Mouse (Mus musculus) heart, postnatal 36 days (tissue): Measurements from ENCODE around the gene Insm1. TPM values are rescaled to one million over a fixed set of nuclear protein-coding genes. Genes with fewer than 3 reads are reported as not detected.

Experiments used
- DNase-seq, 2 experiments: peaks; one replicate each; pipeline ENCODE4 v3.0.0; 2021 to 2022
- intact Hi-C: fragments of 180-260 bp; cut with DNase I; formaldehyde crosslinking; loops from one replicate; pipeline ENCODE4 v1.15.1; 2025
- total RNA-seq, 2 experiments: library from RNA; stranded (reverse); gene quantifications; 2 replicates each; pipeline ENCODE4 v1.2.3; 2021

Gene Insm1
- total RNA-seq, 2 experiments from 2014 or later, result not detected

- peak; percentile 29 to 33 for DNase-seq
- intact Hi-C loops, result no loop called here
Observed at GRCm38 (mm10) chr2:146258736-146259469, 37.2 kb downstream of the Insm1 start.

- no peak for DNase-seq
- intact Hi-C loops, result no loop called here
Observed at GRCm38 (mm10) chr2:146259787-146260560, 38.3 kb downstream of the Insm1 start.

- intact Hi-C loops, result no loop called here
- no peak for DNase-seq
Observed at GRCm38 (mm10) chr2:146261146-146261545, 39.4 kb downstream of the Insm1 start.

- no peak for DNase-seq
- intact Hi-C loops, result no loop called here
Observed at GRCm38 (mm10) chr2:146262215-146262614, 40.5 kb downstream of the Insm1 start.

- DNase-seq, result no peak
- intact Hi-C loops, result no loop called here
Observed at GRCm38 (mm10) chr2:146262966-146263365, 41.2 kb downstream of the Insm1 start.

- intact Hi-C loops, result no loop called here
- DNase-seq, result peak in 1 of 2 experiments; percentile 10
Observed at GRCm38 (mm10) chr2:146265045-146265444, 43.3 kb downstream of the Insm1 start.

- intact Hi-C loops, result no loop called here
- DNase-seq, result no peak
Observed at GRCm38 (mm10) chr2:146266539-146266938, 44.8 kb downstream of the Insm1 start.
